Mouse (Mus musculus) C2C12 (cell line): ENCODE measurements at regions not wholly inside any gene's neighbourhood (a gene's known extent, or its start where the extent isn't known, plus 50 kb on each side); places are given as distances from the start of the nearest gene placed in this dataset. TPM values are rescaled to one million over a fixed set of nuclear protein-coding genes. Genes with fewer than 3 reads are reported as not detected.

Experiments used
- H3K27me3 ChIP-seq: one replicate; pipeline ENCODE4 v1.6.1; 2011; ENCODE audit not compliant: control insufficient read depth, insufficient read depth, insufficient read length
- H3K36me3 ChIP-seq: one replicate; pipeline ENCODE4 v1.6.1; 2011; ENCODE audit not compliant: control insufficient read depth, insufficient read depth
- H3K4me3 ChIP-seq: one replicate; pipeline ENCODE4 v1.5.1; 2011; ENCODE audit warnings: mild to moderate bottlenecking, control low read depth; ENCODE audit not compliant: poor library complexity, insufficient read depth, severe bottlenecking
- H3K79me2 ChIP-seq: one replicate; pipeline ENCODE4 v1.6.1; 2011; ENCODE audit not compliant: control insufficient read depth, insufficient read depth
- H3K79me3 ChIP-seq: one replicate; pipeline ENCODE4 v1.6.1; 2011; ENCODE audit warnings: low read depth, control low read depth
- H3ac ChIP-seq: one replicate; pipeline ENCODE3; 2011; ENCODE audit warnings: low read depth; ENCODE audit not compliant: control insufficient read depth, insufficient read length
- CEBPB ChIP-seq: IDR thresholded peaks from one replicate; pipeline ENCODE4 v1.6.1; 2011; ENCODE audit warnings: low read depth, mild to moderate bottlenecking, control low read depth, moderate library complexity
- CTCF ChIP-seq: IDR thresholded peaks from one replicate; pipeline ENCODE4 v1.5.1; 2011; ENCODE audit not compliant: control insufficient read depth, insufficient read depth, insufficient read length
- FOSL1 ChIP-seq: IDR thresholded peaks from one replicate; pipeline ENCODE4 v1.8.0; 2011; ENCODE audit warnings: mild to moderate bottlenecking, low read length; ENCODE audit not compliant: poor library complexity, insufficient read depth, severe bottlenecking
- MAX ChIP-seq: IDR thresholded peaks from one replicate; pipeline ENCODE4 v1.6.1; 2011; ENCODE audit warnings: mild to moderate bottlenecking, control low read depth
- MYOD1 ChIP-seq: IDR thresholded peaks from one replicate; pipeline ENCODE4 v1.6.1; 2011; ENCODE audit warnings: low read depth; ENCODE audit not compliant: control insufficient read depth, insufficient read length
- MYOG ChIP-seq: IDR thresholded peaks from one replicate; pipeline ENCODE4 v1.6.1; 2011; ENCODE audit not compliant: control insufficient read depth, insufficient read length; ENCODE audit errors: extremely low read depth
- USF1 ChIP-seq: IDR thresholded peaks from one replicate; pipeline ENCODE4 v1.6.1; 2011; ENCODE audit warnings: low read depth, mild to moderate bottlenecking, control low read depth, moderate library complexity
- microRNA-seq: library from miRNA; unstranded; fragments of <30 nt; microRNA quantifications from one replicate; pipeline ENCODE4, GENCODE M21; 2019; ENCODE audit warnings: borderline microRNAs expressed

DNA sequence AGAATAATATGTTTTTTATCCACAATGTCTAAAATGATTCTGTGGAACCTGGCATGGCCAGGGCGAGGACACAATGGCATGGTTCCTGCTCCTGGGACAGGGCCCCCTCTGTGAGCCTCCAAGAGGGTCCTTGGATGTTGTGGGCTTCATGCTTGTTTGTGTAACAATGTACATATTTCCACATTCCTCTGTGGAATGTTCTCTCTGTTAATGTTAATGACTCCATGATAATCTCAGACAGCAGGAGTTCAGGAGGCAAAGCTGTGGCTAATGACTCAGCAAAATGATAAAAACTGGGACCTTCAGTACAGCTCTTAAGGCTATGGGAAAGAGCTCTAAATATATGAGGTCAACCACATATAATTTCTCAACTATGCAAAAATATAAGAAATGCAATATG, 858.3 kb upstream of the Slitrk1 start:
- no peaks in the 10 kb centered on the region for H3K79me2 ChIP-seq
- no peaks in the 10 kb centered on the region for H3K36me3 ChIP-seq
- H3K4me3 ChIP-seq, result no peak overlapping the region
- no peaks in the 10 kb centered on the region for H3K27me3 ChIP-seq
- TF ChIP-seq CTCF (no peak), MYOG (no peak), USF1 (no peak), FOSL1 (no peak), CEBPB (no peak), MYOD1 (no peak), MAX (no peak)
- no peak overlapping the region for H3ac ChIP-seq
- no peaks in the 10 kb centered on the region for H3K79me3 ChIP-seq

DNA sequence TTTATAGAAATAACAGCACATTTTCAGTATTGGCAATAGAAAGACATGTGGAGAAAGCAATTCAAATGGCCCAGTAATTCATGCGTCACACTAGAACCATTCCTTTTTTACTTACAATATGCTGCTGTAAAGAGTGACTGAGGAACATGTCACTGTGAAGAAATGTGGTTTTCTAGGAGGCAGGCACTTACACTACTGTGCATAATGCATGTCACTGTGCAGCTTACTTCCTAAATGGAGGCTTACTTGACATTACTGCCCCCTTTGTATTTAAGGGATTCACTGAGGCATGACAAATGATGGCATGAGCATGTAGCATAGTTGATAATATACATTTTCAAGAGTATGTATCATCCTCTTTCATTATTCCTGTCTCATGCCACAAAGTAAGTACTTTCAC, 846.9 kb upstream of the Slitrk1 start:
- TF ChIP-seq USF1 (no peak), CTCF (no peak), MAX (no peak), MYOD1 (no peak), MYOG (no peak), CEBPB (no peak)
- no peaks in the 10 kb centered on the region for H3K36me3 ChIP-seq
- H3K79me3 ChIP-seq, result no peaks in the 10 kb centered on the region
- H3K27me3 ChIP-seq, result no peaks in the 10 kb centered on the region
- H3K79me2 ChIP-seq, result no peaks in the 10 kb centered on the region
- H3K4me3 ChIP-seq, result no peak overlapping the region
- no peak overlapping the region for H3ac ChIP-seq

Small RNAs in the stretch of these regions (microRNA-seq; reads per million reads assigned to microRNA genes)
- not detected for gene Gm24369
